In genomic region chr5:103161196-103161540, GRCm38 (mm10) we compare ENCODE assay signal across 10 mouse cellular contexts. TPM values are rescaled to one million over a fixed set of nuclear protein-coding genes. Genes with fewer than 3 reads are reported as not detected.
DNase-seq lines count a peak whose midpoint lies in the region; ATAC-seq and TF ChIP-seq lines count a peak whose summit lies in the region.
"Had no signal": no experiment of that assay in that cellular context is flagged by ENCODE, and none has a peak within 500 bp of the region (broad histone marks: within the 10 kb centered on the region; RNA-seq: fewer than 3 reads in every experiment).

No protein-coding gene starts in this region.

- no peak overlapping the region for H3K4me3 ChIP-seq in forebrain, embryonic 16.5 days (replicated peaks; ENCODE audit: low read length)
- no peak overlapping the region for H3K4me3 ChIP-seq in lung, embryonic 16.5 days (ENCODE audit: low read length)
- H3K4me3 ChIP-seq in gastrocnemius, adult 2 months: no peak overlapping the region
- no peak overlapping the region for H3K4me3 ChIP-seq in heart, adult 2 months
- H3K4me3 ChIP-seq: heart, embryonic 13.5 days; megakaryocyte, embryonic 14.5 days had no signal

- intact Hi-C loops in gastrocnemius, adult 2 months (cut with DNase I): no loop called here
- intact Hi-C loops in heart, adult 2 months (cut with DNase I): no loop called here

- ATAC-seq in forebrain, embryonic 16.5 days: peak; percentile 93
- ATAC-seq in lung, embryonic 16.5 days (ENCODE audit: low read depth): peak; percentile 31

- no peak for TF ChIP-seq EP300 in heart, adult 2 months (IDR thresholded peaks at IDR 0.05; ENCODE audit: insufficient read depth, low read depth, low read length)

- 10% methylated on average over 1 of the region's 1 CpGs for WGBS in forebrain, embryonic 16.5 days
- WGBS in lung, embryonic 16.5 days: 19% methylated on average over 1 of the region's 1 CpGs
- 41% methylated on average over 1 of the region's 1 CpGs for WGBS in heart, adult 2 months

- H3K4me1 ChIP-seq in forebrain, embryonic 16.5 days (replicated peaks; ENCODE audit: control insufficient read depth, insufficient read depth, low read length): peaks cover 29% of the 10 kb centered on the region
- no peaks in the 10 kb centered on the region for H3K4me1 ChIP-seq in lung, embryonic 16.5 days (replicated peaks; ENCODE audit: control insufficient read depth, insufficient read depth, low read length)
- no peaks in the 10 kb centered on the region for H3K4me1 ChIP-seq in heart, adult 2 months (ENCODE audit: control insufficient read depth, insufficient read depth, low read length)
- H3K4me1 ChIP-seq: heart, embryonic 13.5 days; megakaryocyte, embryonic 14.5 days had no signal

- H3K9me3 ChIP-seq in forebrain, embryonic 16.5 days (ENCODE audit: control insufficient read depth, low read length): no peaks in the 10 kb centered on the region
- H3K9me3 ChIP-seq in lung, embryonic 16.5 days (ENCODE audit: control insufficient read depth, low read length): no peaks in the 10 kb centered on the region
- H3K9me3 ChIP-seq: heart, embryonic 13.5 days had no signal

- H3K27me3 ChIP-seq in forebrain, embryonic 16.5 days (replicated peaks; ENCODE audit: control insufficient read depth, insufficient read depth, low read length): no peaks in the 10 kb centered on the region
- no peaks in the 10 kb centered on the region for H3K27me3 ChIP-seq in lung, embryonic 16.5 days (ENCODE audit: control insufficient read depth, insufficient read depth, low read depth, low read length)
- no peaks in the 10 kb centered on the region for H3K27me3 ChIP-seq in heart, adult 2 months (ENCODE audit: control insufficient read depth, insufficient read depth, low read length)
- H3K27me3 ChIP-seq: heart, embryonic 13.5 days; megakaryocyte, embryonic 14.5 days had no signal

- TF ChIP-seq CTCF in gastrocnemius, adult 2 months (IDR thresholded peaks at IDR 0.05): no peak
- no peak for TF ChIP-seq CTCF in heart, adult 2 months (IDR thresholded peaks at IDR 0.05)

- 0 out of 2 replicates have a peak overlapping the region, but pooled peaks have one; percentile 14 for H3K9ac ChIP-seq in forebrain, embryonic 16.5 days (replicated peaks; ENCODE audit: low read depth, low read length)
- H3K9ac ChIP-seq in lung, embryonic 16.5 days (ENCODE audit: low read length): no peak overlapping the region
- no peak overlapping the region for H3K9ac ChIP-seq in heart, adult 2 months (ENCODE audit: low read depth, low read length)
- H3K9ac ChIP-seq: heart, embryonic 13.5 days had no signal

- peak overlapping the region; percentile 95 for H3K27ac ChIP-seq in forebrain, embryonic 16.5 days (ENCODE audit: low read length)
- no peak overlapping the region for H3K27ac ChIP-seq in lung, embryonic 16.5 days (ENCODE audit: low read length)
- H3K27ac ChIP-seq in gastrocnemius, adult 2 months: no peak overlapping the region
- H3K27ac ChIP-seq in heart, adult 2 months: no peak overlapping the region
- H3K27ac ChIP-seq: heart, embryonic 13.5 days had no signal

- peak overlapping the region; percentile 33 for H3K4me2 ChIP-seq in forebrain, embryonic 16.5 days (ENCODE audit: low read length)
- no peak overlapping the region for H3K4me2 ChIP-seq in lung, embryonic 16.5 days (ENCODE audit: low read depth, low read length)
- H3K4me2 ChIP-seq: heart, embryonic 13.5 days had no signal

- peak; percentile 7 for DNase-seq in testis, postnatal 14 days (ENCODE audit: low spot score)
- DNase-seq in testis, postnatal 10 days (ENCODE audit: low spot score): no peak
- peak; percentile 5 for DNase-seq in skeletal muscle tissue, adult 2 months (ENCODE audit: low read depth, low spot score)
- DNase-seq in gastrocnemius, adult 2 months: no peak
- DNase-seq in T-cell, adult 2 months (ENCODE audit: low spot score): no peak
- DNase-seq in heart, adult 2 months: no peak

- no peak for TF ChIP-seq POLR2A in heart, adult 2 months (IDR thresholded peaks at IDR 0.05; ENCODE audit: insufficient read depth, low read depth, low read length)

- no peaks in the 10 kb centered on the region for H3K79me2 ChIP-seq in heart, adult 2 months (replicated peaks; ENCODE audit: control insufficient read depth, insufficient read depth, low read length)

- no peaks in the 10 kb centered on the region for H3K36me3 ChIP-seq in forebrain, embryonic 16.5 days (ENCODE audit: control insufficient read depth, insufficient read depth)
- H3K36me3 ChIP-seq in lung, embryonic 16.5 days (ENCODE audit: control insufficient read depth, insufficient read depth, low read length): no peaks in the 10 kb centered on the region
- H3K36me3 ChIP-seq in heart, adult 2 months (ENCODE audit: control insufficient read depth, insufficient read depth, low read length): no peaks in the 10 kb centered on the region
- H3K36me3 ChIP-seq: heart, embryonic 13.5 days had no signal

RNA-seq across cellular contexts. Expression of gene Mapk10, which starts 50.0 kb away (rescaled TPM):
- 90.9 and 96.2 TPM in 2 replicates for polyA plus RNA-seq in forebrain, embryonic 16.5 days (2015; fragmentation: Nextera tagmentation; extraction: Ambion mirVana)
- 1.9 and 2.0 TPM in 2 replicates for polyA plus RNA-seq in lung, embryonic 16.5 days (2015; fragmentation: Nextera tagmentation; extraction: Ambion mirVana)
- 1 to 10 TPM; 1.1 to 1.2 TPM for total RNA-seq in gastrocnemius, adult 2 months (2021)
- 10 to 100 TPM; 25.7 to 32.0 TPM for total RNA-seq in heart, adult 2 months (2021)
- polyA plus RNA-seq in heart, adult 2 months (2012; rRNA removed): 5.8 and 14.6 TPM in 2 replicates

Comparison
In these comparisons a context has a peak if more than half of its experiments do, and no peak if none do; other contexts are left out.
1. DNase-seq: peak in testis, postnatal 14 days (single experiment) and skeletal muscle tissue, adult 2 months (single experiment); none in testis, postnatal 10 days (single experiment), gastrocnemius, adult 2 months (single experiment), T-cell, adult 2 months (single experiment) and heart, adult 2 months (0 of 2).